Mouse (Mus musculus) frontal cortex, postnatal 36 days (tissue): ENCODE results near the gene Borcs7.

ENCODE experiments used
- DNase-seq, 2 experiments: peaks; one replicate each; pipeline ENCODE4 v3.0.0; 2022; ENCODE audit warnings: low spot score in 2 of 2

Borcs7 gene

DNA sequence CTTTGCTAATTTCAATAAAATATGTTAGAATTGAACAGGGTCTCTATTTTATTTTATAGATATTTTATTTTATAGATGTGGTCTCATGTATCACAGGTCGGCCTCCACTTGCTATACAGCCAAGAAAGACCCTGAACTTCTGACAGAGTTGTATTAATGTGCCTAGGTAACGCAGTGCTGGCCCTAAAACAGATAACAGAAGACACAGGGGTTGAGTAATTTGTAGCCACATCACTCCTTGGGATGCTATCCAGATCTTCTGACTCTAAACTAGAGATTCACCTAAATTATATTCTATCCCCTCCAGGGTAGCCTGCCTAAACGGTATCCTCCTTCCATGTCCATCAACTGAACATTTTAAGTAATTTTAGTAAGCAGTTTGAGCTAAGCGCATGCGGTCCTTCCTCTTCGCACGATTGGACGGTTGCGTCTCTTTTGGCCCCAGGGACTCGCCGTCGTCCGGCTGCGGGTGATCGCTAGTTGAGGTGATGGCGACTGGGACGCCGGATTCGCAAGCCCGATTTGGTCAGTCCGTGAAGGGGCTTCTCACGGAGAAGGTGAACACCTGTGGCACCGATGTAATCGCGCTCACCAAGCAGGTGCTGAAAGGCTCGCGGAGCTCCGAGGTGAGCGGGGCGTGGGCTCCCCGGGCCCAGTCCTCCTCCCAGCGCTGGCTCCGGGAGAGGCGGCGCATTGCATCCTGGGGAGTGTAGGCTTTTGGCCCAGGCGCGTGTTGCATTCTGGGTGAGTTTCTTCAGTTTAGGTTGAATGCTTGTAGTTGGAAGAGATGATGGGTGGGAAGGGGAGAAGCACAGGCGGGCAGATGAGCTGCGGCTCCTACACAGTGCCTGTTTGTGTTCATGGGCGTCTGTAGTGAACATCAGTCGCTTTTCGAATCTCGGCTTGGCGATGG is at the start of gene Borcs7:
Borcs7 (plus strand) TSS at position 447 of the 913 bp plus-strand sequence.
- peak; percentile 94 to 95 for DNase-seq

- no peak for DNase-seq
Measured at GRCm38 (mm10) chr19:46640780-46641179, 48.9 kb upstream of the Borcs7 start.

GRCm38 (mm10) chr19:46641420-46642085 is 48.2 kb upstream of the Borcs7 start:
- no peak for DNase-seq

- no peak for DNase-seq
Measured at GRCm38 (mm10) chr19:46642136-46642753, 47.5 kb upstream of the Borcs7 start.

DNA sequence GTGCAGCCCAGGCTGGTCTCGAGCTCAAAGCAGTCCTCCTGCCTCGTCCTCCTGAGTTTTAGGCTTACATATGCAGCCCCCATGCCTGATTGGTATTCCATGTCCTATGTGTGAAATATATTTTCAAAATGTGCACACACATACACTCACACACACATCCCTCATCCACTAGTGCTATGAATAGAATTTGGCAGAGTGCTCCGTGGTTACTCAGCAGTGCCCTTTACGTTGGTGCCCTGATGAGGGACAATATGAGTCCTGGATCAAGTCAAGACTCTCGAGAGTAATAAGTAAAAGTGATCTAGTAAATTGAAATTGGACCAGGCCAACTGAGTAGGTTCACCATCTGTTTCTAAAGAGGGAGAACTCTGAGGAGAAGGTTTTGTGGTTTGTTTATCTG is 46.5 kb upstream of the Borcs7 start:
- DNase-seq = no peak

DNA sequence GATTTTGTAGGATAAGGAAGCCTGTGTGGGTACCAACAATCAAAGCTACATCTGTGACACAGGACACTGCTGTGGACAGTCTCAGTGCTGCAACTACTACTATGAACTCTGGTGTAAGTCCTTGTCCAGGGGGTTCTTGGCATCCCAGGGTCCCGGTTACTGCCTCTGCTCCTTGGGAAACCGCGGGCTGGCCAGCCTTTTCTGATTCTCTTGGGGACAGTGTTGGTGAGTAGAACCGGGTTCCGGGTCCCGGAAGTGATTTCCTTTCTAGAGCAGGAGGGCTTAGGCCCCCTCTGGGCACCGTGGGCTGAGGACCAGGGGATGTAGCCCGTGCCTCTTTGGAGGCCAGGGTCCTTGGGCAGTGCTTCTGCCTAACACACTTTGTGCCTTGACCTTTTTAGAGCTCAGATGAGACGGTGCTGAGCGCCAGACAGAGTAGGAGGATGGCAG is 45.3 kb upstream of the Borcs7 start:
- no peak for DNase-seq

- no peak for DNase-seq
Measured at GRCm38 (mm10) chr19:46644793-46645602, 44.7 kb upstream of the Borcs7 start.

DNA sequence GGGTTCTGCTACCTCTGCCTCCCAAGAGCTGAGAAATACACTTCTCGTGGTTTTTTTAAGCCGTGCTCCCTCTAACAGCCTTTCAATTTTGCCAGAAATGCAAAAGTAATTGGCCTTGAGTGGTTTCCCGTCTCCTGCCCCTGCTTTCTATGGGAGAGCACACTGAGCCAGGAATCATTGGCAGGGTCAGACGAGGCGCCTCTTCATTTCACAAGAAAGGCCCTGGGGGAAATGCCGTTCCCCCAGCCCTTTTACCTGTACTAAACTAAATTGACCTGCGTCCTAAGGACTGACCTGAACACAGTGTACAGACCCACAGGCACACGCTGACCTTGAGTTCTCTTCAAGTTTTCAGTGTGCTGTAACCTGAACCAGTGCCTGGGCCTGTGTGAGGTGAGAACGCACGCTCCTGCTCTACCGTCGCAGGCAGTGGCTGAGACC is 43.6 kb upstream of the Borcs7 start:
- no peak for DNase-seq

GRCm38 (mm10) chr19:46647254-46647653 is 42.5 kb upstream of the Borcs7 start:
- DNase-seq = no peak

DNA sequence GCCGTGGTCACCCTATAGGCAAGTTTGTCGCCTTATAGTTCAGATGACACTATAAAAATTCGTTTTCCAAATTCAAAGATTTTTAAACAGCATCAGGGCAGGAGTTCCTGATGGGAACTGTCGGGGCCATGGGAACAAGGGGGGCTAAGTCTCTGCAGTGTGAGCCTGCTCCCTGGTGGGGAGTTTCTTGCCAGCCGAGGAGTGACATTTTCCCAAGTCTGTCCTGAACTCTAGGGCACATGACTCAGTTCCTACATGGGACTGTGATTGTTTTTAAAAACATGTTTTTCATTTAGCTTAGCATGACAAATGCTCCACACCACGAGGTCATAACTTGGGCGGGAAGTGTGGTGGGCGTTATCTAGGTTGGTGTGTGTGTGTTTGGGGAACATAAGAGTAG is 41.9 kb upstream of the Borcs7 start:
- DNase-seq = no peak

- DNase-seq = no peak
Measured at GRCm38 (mm10) chr19:46648565-46648964, 41.1 kb upstream of the Borcs7 start.

DNA sequence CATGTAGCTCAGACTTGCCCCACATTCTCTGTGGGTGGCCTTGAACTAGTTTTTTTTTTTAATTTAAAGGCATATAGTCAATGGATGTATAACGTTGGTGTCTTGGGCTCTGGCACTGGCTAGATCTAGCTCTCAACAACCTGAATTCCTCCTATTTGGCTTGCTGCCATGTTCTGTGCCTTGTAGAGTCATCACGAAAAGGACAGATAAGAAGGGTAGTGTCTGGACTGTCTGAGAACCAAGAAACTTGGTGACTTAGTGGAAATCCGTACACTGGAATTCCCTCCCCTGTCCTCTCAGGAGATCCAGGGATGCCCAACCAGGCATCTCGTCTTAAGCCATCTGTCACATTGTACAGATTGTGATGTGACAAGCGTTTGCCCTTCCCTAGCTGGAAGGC is 36.5 kb upstream of the Borcs7 start:
- DNase-seq = no peak

GRCm38 (mm10) chr19:46653616-46654235 is 36.0 kb upstream of the Borcs7 start:
- DNase-seq = no peak

DNA sequence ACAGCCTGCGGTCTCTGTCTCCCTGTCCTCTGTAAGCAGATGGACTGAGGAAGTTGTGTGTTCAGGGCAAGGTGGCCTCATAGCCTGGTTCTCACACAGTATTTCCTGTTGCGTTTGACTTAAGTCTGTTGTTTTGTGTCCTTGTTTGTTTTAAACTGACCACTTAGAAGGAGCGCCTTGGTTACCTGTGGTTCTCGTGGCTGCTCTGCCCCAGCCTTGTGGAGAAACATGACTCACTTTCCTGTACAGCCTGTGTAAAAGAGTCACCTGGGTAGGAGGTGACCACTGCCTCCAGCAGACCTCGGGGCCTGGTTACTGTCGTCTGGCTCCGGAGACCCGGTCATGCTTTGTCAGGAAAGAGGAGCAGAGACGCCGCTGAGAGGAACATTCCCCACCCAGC is 34.1 kb upstream of the Borcs7 start:
- DNase-seq = no peak

DNA sequence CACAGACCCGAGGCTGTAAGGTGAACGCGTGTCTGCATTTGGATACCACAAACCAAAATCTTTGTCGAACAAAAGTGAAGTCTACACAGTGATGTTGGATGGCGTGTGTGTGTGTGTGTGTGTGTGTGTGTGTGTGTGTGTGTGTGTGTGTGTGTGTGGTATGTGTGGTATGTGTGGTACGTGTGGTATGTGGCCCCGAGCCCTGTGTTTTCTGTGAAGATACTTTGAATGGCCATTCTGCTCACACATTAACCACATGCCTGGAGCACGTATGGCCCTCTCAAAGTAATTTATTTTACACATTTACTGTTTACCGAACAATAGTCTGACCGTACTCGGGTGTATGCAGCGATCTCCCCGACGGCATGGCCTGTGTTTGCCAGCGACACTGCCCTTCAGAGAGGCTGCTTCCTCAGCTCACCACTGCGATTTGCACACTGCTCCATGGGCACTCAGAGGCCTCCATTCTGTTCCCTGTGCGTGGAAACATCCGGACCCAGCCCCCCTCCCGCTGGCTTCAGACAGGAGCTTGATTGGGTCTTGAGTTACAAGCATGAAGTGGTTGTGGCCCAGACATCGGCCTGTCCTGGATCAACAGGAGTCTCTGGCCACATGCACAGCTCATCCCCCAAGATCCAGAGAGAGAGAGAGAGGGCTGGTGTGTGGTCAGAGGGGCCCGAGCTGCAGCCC is 33.4 kb upstream of the Borcs7 start:
- no peak for DNase-seq

DNA sequence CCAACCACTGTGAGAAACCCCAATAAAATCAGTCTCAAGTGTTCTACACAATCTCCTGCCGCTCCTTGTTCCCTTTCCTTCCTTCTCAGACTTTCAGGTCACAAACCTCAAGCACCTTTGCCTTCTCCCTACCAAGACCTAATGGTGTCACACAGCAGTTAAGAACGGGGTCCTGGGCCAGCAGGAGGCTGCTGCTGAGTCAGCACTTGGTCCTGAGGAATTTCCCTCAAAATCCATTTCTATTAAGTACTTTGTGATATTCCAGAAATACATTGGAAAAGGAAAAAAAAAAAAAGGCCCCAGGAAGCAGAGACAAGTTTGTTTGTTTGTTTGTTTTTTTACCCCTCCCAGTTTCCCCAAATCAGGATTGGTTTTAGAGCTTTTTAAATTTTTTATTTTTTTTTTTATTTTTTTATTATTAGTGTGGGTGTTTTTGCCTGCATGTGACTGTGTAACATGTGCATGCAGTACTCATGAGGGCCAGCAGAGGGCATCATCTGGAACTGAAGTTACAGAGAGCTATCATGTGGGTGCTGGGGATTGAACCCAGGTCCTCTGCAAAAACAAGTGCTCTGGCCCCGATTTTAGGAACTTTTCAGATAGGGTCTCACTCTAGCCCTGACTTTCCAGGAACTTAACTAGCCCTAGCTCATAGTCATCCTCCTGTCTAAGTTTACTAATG is 32.2 kb upstream of the Borcs7 start:
- DNase-seq = no peak

DNA sequence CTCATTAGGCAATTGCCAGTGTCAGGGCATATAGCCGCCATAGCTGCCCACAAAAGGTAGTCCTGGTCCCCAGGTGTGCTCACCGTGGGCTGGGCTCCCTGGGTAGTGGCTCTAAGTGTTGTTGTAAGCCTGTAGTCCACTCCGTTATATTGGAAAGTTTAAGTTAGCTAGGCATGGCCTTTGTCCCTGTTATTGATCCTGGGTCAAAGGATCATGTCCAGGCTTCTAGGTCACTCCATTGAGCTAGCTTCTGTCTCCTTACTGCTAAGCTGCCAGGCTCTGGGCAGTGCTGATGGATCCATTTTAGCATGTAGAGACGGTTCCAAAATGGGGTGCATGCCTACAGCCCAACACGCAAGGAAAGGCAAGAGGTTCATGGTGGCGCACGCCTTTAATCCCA is 31.4 kb upstream of the Borcs7 start:
- DNase-seq = no peak

- no peak for DNase-seq
Measured at GRCm38 (mm10) chr19:46658851-46659250, 30.9 kb upstream of the Borcs7 start.

DNA sequence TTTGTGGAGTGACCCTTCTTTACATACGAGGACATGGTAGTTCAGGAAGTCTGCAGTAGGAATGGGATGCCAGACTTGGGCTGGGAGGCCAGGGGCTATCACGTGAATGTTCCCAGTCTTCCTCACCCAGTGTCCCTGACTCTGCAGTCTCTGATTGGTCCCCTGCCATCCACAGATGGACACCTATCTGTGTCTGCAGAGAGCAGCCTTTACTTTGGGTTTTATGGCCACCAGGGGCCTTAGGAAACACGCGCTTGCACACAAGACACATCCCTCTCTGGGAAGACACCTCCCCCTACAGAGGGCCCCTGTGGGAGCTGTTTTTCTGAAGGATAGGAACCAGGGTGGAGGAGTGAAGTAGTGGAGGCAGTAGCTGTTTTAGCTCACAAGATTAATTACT is 28.2 kb upstream of the Borcs7 start:
- no peak for DNase-seq

DNA sequence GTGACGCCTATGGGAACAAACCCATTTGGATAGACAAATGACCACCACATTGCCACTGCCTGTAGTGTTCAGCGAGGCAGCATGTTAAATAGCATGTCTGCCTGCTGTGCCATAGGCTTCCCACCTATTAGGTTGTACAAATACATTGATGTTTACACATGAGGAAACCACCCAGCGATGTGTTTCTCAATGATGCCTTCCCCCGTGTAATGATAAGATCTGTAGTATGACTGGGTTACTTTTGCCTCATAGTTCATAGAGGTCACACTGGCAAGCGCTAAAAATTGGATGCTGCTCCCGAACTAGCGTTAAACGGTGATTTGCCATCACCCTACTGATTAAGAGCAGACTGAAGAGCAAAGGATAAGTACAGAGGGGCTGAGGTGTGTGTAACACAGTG is 27.5 kb upstream of the Borcs7 start:
- no peak for DNase-seq
